Mouse (Mus musculus): ENCODE measurements around the gene Shank3.

The Shank3 gene

DNA sequence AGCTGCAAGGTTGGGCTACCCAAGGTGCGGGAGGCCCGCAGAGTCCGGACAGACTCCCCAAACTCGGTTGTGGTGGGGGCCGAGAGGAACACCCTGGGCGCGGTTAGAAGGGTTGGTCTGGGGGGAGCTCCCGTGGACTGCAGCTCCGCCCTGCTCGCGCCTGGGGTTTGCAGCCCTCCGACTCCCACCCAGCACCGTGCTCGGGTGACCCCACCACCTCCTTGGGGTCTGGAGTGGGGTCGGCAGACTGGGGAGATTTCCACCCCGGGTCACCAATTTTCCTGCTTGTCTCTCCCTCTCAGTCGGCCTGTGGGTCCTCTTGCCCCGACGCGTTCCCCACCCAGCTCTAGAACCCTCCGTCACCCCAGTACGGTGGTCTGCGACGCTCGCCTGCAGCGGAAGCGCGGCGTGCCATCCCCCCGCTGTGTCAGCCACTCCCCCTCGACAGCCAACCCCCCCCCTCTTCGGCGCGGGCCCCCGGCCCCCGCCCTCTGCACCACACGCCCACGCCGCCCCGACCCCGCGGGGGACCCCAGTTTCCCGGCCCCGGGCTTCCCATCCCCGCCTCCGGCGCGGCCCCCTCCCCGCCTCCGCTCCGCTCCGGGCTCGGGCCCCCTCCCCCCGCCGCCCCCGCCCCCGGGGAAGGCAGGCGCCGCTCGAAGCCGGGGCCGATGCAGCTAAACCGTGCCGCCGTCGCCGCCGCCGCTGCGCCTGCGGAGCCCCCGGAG lies at the start of gene Shank3:
Gene Shank3 (plus strand): TSS at position 663 of the 728 bp plus-strand sequence.
- DNase-seq (ENCODE audit: extremely low spot score, low spot score) = peak; percentile 63

- DNase-seq (ENCODE audit: extremely low spot score, low spot score) = peak; percentile 72
Measured at GRCm38 (mm10) chr15:89452906-89453864, 46.2 kb upstream of the Shank3 start.

GRCm38 (mm10) chr15:89453865-89454478 lies 45.5 kb upstream of the Shank3 start, which contains the start of gene Mapk8ip2:
Mapk8ip2 (plus strand) TSS chr15:89453913.
- DNase-seq (ENCODE audit: extremely low spot score, low spot score) = peak; percentile 59

DNA sequence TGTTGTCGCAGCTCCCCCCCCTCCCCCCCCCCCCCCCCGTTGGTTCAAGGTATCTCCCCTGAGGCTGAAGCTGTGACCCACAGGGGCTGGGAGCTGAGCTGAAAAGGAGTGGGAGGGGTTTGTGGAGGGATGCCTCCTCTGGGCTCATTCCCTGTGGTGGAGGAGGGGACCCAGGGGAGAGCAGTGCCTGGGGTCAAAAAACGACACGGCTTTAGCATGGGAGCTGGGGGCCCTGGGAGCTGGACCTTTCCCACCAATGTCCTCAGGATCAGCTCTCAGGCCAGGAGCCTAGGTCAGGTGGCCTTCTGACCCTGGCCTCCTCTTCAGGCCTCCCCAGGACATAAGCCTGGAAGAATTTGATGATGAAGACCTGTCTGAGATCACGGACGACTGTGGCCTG lies 44.6 kb upstream of the Shank3 start:
- DNase-seq (ENCODE audit: extremely low spot score, low spot score) = no peak

DNA sequence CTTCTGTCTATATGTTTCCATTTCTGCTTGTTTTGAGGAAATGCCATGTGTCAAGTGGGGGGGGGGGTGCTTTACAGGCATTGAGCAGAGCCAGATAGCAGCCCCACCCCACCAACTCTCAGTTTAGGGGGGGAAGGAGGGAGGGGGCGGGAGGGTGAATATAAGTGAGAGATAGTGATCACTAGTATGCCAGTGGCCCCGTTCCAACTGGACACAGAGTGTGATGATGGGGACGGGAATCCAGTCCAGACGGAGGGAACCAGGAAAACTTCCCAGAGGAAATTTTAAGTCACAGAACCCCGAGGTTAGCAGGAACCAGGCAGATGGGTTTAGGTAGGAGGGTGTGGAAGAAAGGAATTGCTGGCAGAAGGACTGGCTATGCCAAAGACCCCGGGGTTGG lies 43.8 kb upstream of the Shank3 start:
- DNase-seq (ENCODE audit: extremely low spot score, low spot score) = no peak

DNA sequence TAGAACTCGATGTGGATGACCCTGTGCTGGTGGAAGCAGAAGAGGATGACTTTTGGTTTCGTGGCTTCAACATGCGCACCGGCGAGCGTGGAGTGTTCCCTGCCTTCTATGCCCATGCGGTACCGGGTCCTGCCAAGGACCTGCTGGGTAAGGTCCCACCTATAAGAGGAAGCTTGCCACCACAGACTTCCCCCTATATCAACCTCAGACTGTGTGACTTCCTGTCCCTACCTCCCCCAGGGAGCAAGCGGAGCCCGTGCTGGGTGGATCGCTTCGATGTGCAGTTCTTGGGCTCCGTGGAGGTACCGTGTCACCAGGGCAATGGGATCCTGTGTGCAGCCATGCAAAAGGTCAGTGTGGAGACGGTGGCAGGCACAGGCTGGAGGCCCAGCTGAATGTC lies 40.5 kb upstream of the Shank3 start:
- DNase-seq (ENCODE audit: extremely low spot score, low spot score) = no peak

DNA sequence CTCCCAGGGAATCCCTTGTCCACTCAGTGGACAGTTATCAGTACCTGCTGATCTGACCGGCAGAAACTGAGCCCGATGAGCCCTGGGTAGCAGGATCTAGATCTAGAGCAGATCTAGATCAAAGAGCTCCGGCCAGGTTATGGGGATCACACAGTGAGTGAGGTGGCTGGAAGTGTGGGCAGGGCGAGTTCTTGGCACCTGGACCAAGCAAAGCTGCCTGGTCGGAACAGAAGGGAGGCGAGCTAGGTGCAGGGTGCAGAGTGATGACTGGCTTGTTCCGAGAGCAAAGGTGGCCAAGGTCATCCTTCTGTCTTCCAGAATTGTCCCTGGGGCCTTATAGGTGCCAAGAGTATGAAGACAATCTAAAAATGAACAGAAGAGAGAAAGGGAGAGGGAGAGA lies 39.6 kb upstream of the Shank3 start:
- no peak for DNase-seq (ENCODE audit: extremely low spot score, low spot score)

- DNase-seq (ENCODE audit: extremely low spot score, low spot score) = no peak
Measured at GRCm38 (mm10) chr15:89460298-89460697, 39.1 kb upstream of the Shank3 start.

- no peak for DNase-seq (ENCODE audit: extremely low spot score, low spot score)
Measured at GRCm38 (mm10) chr15:89461321-89461720, 38.1 kb upstream of the Shank3 start.

DNA sequence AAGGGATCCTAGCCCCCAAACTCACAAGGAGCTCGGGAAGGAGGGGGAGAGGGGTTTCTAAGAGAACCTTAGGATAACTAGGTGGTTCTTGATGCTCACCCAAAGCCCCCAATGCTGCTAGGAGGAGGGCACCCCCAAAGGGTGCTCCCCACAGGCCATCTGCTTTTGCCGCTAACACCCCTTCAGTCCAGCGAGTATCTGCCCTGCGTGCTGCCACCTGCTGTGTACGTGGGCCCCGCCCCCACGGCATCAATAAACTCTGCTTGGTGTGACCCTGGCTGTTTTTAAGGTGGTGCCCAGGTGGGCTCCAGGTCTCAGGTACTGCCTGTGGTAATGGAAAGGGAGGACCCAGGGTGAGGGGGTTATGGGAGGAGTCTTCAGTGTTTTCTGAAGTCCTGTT lies 37.2 kb upstream of the Shank3 start:
- DNase-seq (ENCODE audit: extremely low spot score, low spot score) = no peak

GRCm38 (mm10) chr15:89463334-89464235 lies 35.8 kb upstream of the Shank3 start:
- DNase-seq (ENCODE audit: extremely low spot score, low spot score) = no peak

GRCm38 (mm10) chr15:89465052-89465451 lies 34.4 kb upstream of the Shank3 start:
- DNase-seq (ENCODE audit: extremely low spot score, low spot score) = no peak

DNA sequence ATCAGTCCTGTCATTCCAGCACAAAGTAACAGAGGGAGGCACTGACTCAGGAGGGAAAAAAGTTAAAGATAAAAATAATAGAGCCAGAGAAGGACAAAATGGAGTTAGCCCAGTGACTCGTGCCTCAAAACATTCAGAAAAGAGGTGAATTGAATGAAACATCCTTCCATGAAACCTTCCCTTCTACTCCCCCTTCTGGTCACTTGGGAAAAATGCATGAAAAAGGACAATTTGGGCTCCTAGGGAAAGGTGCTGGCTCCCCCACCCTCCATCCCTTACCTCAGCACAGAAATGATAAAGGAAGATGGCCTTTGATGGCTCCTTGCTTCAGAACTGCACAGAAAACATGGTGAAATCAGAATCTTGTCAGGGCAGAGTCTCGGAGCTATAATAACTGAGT lies 30.8 kb upstream of the Shank3 start:
- DNase-seq (ENCODE audit: extremely low spot score, low spot score) = no peak

GRCm38 (mm10) chr15:89471476-89471875 lies 27.9 kb upstream of the Shank3 start:
- DNase-seq (ENCODE audit: extremely low spot score, low spot score) = no peak

DNA sequence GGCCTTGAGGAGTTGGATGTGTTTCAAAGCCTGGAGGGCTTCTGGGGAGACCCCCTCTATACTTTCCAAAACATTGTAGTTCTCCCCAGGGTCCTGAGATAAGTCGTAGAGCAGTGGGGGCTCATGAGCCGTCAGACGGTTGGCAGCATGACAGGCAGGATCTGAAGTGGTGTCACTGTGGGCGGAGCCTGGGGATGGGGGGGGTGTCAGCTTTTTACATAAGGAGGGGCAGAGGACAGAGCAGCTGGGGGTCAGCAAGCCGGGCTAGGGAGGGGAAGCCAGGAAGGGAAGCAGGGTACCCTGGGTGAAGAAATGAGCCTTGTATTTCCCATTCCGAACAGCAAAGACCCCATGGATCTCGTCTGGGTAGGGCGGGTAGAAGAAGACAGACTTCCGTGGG lies 26.1 kb upstream of the Shank3 start:
- DNase-seq (ENCODE audit: extremely low spot score, low spot score) = no peak

GRCm38 (mm10) chr15:89473921-89474320 lies 25.5 kb upstream of the Shank3 start:
- DNase-seq (ENCODE audit: extremely low spot score, low spot score) = no peak

GRCm38 (mm10) chr15:89474596-89475292 lies 24.7 kb upstream of the Shank3 start:
- DNase-seq (ENCODE audit: extremely low spot score, low spot score) = no peak

GRCm38 (mm10) chr15:89475293-89475600 lies 24.2 kb upstream of the Shank3 start:
- no peak for DNase-seq (ENCODE audit: extremely low spot score, low spot score)

DNA sequence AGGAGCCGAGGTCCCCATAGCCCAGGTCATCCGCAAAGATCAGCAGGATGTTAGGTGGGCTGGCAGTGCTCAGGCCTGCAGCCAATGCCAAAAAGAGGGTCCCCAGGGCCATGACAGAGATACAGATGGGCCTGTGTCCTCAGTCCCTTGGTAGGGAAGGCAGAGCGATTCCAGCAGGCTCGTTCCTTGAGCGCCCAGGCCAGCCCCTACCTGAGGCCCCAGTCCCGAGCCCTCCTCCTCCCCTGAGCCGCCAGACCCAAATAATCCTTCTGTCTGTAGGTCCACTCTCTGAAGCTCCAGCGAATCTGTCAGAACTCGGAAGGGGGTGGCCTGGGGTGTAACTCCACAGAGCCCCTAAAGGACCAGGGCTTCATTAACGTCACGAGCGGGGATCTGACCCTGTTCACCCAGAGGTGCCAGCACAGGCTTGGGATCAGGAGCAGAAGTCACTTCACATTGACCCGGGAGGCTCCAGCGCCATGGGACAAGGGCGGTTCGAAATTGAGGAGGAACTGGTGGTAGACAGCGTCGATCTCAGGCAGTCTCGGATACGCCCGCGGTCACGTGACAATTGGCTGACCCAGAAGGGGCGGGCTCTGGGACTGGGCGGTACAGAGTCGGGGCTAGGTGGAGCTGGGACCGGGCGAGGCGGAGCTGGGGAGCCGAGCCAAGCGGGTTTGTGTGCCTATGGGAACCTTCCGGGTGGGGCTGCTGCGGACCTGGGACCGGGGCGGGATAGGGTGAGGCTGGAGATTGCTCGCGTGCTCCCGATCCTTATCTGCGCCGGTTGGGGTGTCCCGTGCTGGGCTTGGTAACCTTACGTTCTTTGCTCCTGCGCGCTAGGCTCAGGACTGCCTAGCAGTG lies 23.6 kb upstream of the Shank3 start:
- DNase-seq (ENCODE audit: extremely low spot score, low spot score) = peak; percentile 85

- DNase-seq (ENCODE audit: extremely low spot score, low spot score) = no peak
Measured at GRCm38 (mm10) chr15:89476475-89476815, 23.0 kb upstream of the Shank3 start.

Data from neural tube, embryonic 10.5 days (tissue).